Mouse (Mus musculus): ENCODE results near the gene Pstk.
"Not testable (repeated sequence)": the region's sequence is repeated elsewhere in the genome, so short reads cannot be mapped to it uniquely, and the experiment has no call there.

The Pstk gene

DNA sequence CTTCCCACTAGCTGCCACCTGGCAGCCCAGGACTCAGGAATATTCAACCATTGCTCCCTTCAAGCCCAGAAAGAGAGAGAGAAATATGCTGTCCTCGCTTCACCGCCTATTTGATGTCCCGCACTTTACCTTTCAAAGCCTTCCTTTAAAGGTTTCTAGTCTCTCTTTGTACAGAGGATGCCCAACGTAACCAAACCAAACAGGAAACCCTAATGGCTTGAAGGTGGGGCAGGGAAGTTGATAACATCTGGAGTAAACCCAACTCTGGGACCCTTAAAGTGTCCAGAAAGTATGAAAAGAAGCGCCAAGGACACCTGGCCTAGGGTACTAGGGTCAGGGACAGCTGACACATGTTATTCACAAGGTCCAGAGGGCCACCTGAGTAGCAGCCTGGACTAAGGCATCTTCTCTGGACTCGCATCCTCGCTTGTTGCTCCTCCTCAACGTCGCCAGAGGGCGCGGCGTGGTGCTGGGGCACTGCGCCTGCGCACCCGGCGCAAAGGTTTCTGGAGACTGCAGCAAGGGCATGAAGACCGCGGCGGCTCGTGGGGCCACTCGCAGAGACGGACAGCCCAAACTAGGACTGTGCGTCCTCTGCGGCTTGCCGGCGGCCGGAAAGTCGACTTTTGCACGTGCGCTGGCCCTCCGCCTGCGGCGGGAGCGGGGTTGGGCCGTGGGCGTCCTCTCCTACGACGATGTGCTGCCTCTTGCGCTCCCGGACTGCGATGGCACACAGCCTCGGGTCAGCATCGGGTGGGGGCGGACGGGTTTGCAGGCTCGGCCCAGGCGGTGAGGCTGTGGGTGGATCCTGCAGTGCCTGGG is at the start of gene Pstk:
Gene Pstk (plus strand): TSS at position 494 of the 822 bp plus-strand sequence.
- peak; percentile 96 for DNase-seq (ENCODE audit: low read depth, low spot score)

DNA sequence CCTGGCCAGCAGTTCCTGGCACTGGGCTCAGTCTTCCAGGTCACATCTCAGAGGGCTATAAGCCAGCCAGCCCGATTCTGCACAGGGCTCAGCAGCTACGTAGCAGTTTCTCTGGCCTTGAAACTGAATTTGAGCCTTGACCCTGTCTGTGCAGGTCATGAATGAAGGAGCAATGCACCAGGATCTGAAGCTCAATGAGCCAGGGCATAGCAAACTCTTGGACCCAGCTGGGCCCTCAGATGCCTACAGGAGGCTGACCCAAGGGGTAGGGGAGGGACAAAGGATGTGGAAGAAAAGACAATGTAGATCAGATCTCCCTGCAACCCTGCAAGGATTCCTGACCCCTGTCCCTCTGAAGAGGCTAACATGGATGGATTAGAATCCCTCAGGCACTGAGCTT is 48.7 kb upstream of the Pstk start, which contains the start of gene Cuzd1:
Gene Cuzd1 (minus strand): TSS at position 101 of the 400 bp plus-strand sequence.
- no peak for DNase-seq (ENCODE audit: low read depth, low spot score)

DNA sequence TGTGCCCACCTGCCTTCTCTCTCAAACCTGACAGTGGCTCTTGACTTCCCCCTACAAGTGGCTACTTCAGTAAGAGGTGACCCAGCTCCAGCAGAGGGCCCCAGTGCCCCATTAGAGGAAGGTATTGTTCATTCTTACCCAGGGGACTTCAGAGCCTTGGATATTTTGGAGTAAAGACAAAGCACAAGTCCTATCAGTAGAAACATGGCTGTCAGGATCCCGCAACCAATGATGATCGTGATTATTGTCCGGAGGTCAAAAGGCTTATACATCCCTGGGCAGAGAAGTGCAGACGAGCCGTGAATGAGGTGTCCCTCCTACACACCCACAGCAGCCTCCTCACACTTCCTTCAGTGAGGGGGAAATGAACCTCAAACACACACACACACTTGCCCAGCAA is 43.9 kb upstream of the Pstk start:
- DNase-seq (ENCODE audit: low read depth, low spot score): no peak

DNA sequence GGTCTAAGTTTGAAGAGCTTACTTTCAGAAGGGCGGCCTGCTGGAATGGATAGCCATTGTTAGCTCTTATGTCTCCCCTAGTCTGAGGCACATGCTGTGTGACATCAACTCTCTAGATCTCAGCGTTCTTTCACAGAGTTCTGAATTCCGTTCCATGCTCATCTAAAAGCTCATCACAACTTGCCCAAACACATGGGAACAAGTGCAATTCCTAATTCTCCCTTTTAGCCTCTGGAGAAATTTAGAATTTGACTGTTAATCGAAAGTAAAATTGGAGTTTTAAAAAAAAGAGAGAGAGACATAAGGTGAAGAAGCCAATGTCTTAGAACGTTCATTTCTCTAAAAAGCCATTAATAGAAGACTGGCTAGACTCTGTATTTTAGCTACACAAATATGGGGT is 41.5 kb upstream of the Pstk start, which contains the start of gene Fam24b:
Gene Fam24b (minus strand): TSS at position 101 of the 400 bp plus-strand sequence.
- DNase-seq (ENCODE audit: low read depth, low spot score): no peak

DNA sequence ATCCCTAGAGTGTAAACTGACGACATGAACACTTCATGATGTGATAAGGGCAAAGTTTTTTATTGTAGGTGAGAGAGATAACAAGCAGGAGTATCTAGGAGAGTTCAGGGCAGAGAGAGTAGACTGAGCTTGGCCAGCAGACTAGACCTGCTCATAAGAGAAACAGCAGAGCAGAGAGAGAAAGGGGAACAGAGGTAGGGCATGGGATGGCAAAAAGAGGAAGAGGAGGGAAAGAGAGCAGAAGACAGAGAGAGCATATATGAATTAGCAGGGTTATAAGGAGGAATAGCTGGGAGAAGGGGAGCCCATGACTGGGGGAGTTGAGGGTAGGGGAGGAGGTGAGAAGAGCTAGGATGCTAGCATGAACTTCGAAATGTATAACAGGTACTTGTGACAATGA is 39.3 kb upstream of the Pstk start:
- DNase-seq (ENCODE audit: low read depth, low spot score): no peak

DNA sequence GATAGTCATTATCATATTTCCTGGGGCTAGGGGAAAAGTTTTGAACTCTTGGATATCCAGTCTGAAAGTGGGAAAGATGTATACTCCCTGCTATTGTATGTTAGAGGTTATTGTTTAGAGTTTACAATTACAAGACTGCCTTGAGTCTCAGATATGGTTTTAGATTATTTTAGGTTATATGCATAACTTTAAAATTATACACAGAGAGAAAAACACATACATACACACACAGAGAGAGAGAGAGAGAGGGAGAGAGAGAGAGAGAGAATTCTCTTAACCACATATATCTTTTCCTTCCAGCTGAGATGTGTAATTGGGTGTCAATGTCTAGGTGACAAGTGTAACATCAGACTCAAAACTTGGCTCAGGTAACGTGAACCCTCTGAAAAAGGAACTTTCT is 37.4 kb upstream of the Pstk start, which contains the start of gene Fam24a:
Gene Fam24a (plus strand): TSS at position 301 of the 400 bp plus-strand sequence.
- DNase-seq (ENCODE audit: low read depth, low spot score): no peak

DNA sequence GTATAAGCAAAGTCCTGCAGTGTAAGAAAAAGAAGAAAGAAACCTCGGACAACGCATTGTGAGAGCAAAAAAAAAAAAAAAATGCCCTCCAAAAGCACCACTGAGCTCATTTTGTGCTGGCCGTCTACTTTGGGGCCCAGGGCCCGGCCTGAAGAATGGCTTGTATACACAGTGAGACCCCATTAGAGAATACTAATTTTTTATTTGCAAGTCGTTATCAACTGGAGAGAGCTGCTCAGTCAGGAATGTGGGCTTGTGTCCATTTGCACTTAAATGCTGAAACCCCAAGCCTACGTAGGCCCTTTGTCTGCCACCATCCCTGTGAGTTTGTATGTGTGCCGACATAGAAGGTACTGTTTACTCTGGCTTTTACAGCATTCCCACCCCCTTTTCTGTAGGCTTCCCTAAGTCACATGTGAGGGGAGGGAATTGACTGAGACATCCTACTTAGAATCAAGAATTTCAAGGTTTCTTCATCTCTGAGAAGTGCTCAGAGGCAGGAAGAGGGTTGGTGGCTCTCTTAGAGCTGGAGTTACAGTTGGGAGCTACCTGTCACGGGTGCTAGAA is 33.4 kb upstream of the Pstk start:
- no peak for DNase-seq (ENCODE audit: low read depth, low spot score)

DNA sequence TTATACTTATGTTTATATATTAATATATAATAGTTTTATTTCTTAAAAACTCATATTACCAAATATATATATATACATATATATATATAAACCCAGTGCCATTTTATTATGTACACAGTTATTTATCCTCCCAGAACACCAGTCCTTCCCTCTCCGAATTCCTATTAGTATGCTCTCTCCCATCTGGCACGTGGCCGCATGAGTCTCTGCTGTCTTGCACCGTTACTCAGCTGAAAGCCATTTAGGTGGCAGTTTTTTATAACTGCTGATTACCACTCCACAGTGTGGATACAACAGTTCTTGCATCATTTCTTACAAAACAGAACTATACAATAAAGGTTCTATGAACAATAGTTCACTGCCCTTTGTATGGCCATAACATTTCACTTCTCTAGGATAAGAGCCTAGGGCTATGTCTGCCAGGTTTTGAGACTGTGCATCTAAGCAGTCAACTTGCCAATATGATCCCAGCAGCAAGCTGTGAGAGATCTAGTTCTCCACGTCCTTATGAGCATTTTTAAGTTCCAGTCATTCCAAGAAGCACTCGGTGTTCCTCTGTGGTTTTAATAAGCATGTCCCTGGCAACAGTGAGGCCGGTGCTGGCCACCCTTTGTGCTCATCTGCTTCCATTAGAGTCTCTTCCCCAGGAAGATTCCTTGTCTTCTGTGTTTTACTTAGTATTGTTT is 24.9 kb upstream of the Pstk start:
- no peak for DNase-seq (ENCODE audit: low read depth, low spot score)

DNA sequence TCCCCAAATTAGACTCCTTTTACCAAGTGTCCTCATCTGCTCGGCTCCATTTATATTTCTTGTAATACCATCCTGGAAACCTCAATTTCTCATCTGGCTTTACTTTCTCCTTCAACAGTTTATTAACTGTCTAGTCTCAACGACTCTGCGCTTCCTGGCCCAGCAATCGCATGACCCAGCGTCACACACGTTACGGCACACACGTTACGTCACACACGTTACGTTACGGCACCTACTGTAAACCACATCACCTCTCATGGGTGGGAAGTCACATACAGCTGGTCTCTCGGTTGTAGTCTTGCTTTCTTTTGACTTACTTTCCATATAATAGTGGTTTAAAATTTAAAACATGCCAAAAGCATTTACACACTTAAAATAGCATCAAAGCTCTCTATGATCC is 14.8 kb upstream of the Pstk start:
- no peak for DNase-seq (ENCODE audit: low read depth, low spot score)

DNA sequence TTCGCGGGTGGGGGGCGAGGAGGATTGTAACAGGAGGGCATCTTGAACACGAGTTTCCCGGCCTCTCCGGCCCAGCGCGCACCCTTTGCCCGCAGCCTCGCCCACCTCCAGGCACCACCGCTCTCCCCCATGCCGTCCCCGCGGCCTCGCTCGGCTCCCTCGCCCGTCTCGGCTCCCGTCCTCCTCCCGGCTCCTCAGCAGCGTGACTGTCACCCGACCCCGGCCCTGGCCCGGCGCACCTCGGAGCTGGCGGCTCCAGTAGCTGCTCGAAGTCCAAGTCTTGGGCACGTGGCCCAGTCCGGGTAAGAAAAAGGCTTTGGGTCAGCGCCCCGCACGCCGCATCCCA is 8.7 kb upstream of the Pstk start:
- no peak for DNase-seq (ENCODE audit: low read depth, low spot score)

DNA sequence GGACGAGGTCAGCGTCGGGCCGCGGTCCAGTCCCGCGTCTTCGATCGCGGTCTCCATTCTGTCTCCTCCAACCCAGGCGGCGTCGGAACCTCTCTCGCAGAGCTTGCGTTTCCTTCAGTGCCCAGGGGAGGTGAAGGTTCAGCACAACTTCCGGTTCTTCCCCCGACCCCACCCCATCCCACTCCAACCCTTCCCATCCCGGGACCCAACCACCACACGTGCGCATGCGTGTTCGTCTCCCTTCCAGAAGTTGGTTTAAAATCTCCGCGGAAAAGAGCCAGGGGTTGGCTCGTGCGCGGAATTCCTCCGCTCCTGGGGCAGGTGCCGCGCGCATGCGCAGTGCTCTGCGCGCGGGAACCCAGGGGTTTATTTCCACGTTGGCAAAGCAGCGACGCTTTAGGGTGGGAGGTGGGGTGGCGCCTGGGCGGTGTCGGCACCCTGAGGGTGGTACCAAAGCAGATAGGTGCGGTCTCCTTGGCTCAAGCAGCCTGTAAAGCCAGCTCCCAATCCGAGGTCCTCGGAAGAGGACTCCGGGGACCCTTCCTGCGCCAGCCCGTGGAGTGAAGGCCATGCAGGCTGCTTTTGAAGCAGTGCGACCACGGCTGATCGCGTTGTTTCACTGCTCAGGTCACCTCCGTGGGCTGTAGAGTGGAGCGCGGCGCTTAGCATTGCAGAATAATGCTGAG is 8.2 kb upstream of the Pstk start, which contains the start of gene 2310057M21Rik:
Gene 2310057M21Rik (minus strand): TSS at position 145 of the 686 bp plus-strand sequence.
- DNase-seq (ENCODE audit: low read depth, low spot score): peak; percentile 99

DNA sequence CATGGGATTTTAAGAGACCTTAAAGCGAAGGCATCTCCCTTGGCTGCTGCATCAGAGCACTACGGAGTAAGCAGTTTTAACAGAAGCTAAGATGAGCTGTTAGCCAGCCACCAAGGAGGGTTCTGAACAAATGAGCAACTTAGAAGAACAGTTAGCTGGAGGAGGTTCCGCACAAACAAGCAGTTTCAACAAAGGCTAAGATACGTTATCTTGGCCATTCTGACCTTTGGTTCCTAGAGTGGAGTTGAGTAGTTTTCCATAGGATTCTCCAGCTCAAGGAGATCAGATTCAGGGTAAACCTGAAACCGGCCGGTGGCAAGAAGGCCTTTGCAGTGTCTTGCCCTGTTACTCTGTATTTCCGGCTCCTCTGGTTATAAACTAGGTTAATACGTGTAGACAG is 6.8 kb upstream of the Pstk start:
- DNase-seq (ENCODE audit: low read depth, low spot score): no peak

DNA sequence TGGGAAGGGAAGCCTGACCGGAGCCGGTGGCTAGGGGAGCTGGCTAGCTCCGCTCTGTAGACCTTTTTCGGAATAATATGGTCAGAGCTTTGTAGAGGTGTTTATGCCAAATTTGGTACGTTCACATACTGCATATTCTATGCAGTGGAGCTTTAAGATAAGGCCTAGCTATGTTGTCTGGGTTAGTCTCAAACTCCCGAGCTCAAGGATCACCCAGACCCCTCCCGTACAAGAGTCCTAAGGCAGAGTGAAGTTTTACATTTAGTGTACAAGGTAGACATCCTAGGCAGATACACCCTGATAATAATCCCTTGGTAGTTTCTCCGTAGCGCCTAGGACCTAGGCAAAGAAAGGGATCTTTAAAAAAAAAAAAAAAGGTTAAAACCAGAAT is 524 bp downstream of the Pstk start:
- no peak for DNase-seq (ENCODE audit: low read depth, low spot score)

DNA sequence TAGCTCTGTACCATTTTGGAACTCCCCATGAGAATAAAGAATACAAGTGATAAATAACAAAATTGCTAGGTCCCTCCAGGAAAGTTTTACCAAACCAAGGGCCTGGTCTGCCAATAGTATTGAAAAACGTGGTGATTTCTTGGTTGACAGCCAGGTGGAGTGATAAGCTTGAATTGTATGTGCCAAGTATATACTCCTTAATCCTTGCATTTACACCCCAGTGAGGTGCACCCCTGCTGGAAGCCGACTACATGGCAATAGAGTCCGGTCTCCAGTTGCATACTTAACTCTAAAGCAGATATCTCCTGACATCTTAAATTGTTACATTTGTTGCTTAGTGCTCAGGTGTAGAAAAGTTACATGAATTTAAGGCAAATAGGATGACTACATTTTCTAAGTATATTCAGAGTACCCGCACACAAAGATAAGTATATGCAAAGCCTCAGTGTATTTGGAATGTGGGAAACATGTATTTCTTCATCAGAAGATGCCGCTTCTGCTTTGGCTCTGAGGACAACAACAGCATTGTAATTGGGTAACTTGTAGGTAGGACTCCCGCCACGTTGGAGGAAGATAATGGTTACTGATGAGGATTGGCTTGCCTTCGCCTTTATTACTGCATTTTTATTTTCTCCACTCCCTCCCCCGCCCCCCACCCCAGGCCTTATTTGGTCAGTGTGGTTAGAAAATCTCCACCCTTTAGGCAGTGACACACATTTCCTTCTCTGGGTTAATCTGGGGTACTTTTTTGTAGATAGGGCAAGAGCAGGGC is 1.1 kb downstream of the Pstk start:
- DNase-seq (ENCODE audit: low read depth, low spot score): peak; percentile 9

DNA sequence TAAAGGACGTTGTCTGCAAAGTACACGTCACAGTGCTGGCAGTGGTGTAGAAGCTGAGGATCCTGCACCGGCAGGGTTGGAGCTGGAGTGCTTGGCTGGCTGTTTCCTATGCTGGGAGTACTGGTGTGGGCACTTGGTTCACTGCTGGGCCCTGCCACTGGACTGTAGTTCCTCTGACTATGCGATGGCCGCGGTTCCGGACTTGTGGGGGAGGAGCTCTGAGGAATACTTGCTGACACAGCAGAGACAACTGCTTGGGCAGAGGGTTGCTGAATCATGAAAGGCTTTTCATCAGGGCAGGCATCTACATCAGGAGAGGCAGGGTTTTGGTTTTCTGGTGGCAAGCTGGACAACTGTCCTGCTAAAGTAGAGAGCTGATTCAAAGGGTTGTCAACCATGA is 20.8 kb downstream of the Pstk start:
- not testable (repeated sequence) for DNase-seq (ENCODE audit: low read depth, low spot score)

DNA sequence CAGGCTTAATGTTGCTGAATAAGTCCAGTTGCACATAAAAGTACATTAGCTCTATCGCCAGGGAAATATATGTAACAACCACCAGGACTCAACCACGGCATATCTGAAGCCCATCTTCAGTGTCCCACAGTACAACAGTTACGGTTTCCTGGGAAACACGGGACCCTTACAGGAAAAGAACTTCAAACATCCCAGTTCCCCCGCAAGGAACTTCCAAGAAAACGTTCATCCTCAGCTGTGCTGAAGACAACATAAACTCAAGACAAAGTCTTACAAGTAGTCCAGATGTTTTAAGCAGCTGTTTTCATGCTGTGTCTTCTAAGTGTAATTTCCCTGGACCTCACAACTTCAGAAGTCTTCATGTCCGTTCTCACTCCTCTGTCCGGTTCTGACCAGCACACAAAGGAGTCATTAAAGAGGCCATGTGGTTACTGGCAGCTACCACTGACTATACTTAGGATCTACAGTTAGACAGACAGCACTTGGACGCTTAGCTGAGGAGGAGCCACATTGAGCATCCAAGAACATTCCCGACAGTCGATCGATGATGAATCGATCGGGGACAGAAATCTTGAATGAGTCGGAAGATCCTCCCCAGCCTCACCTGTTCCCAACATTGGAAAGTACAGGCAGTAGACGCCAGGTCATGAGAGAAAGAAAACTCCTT is 38.5 kb downstream of the Pstk start:
- DNase-seq (ENCODE audit: low read depth, low spot score): peak; percentile 59

DNA sequence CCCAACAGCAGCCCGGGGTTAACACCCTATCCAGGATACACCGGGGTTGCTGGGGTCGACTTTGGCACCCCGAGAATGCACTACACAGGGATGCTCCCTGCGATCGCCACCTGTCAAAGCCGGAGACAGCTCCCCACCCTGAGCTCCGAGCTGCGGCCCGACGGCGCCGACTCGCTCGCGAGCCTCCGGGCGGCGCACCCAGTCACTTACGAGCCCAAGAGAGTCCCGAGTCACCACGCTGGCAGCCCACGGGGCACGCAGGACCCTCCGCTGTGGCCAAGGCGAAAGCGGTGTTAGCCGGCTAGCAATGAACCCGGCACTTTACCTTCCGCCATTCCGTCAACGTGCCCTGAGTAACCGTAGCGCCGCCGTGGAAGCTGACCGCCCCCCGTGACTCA is 39.0 kb downstream of the Pstk start:
- peak; percentile 30 for DNase-seq (ENCODE audit: low read depth, low spot score)

DNA sequence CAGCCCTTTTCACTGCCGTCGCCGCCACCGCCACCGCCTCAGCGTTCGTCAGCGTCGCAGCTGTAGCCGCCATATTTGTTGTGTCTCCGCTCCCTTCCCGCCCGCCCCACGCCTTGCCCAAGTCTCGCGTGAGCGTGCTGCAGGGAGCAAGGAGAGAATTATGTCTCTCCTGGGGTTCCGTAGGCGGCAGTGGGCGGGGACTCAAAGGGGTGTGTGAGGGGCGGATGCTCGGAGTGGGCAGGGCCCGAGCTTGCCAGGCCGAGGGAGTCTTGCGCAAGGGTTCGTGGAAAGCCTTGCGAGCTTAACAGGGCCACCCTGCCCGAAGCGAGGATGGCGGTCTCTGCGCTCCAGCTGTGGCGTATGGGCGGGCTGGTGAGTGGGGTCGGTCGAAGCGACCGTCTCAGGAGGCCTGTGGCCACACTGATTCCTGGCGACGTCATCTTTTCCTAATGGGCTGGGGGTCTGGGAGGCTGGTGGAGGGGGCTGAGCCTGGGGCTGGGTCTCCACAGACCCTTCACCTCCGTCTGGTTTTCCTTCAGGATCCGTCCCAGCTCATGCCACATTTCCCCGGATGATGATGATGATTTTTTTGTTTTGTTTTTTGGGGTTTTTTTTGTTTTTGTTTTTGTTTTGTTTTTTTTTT is 39.6 kb downstream of the Pstk start, which contains the start of the genes Ikzf5 and Acadsb:
Gene Ikzf5 (minus strand): TSS at position 106 of the 643 bp plus-strand sequence.
Gene Acadsb (plus strand): TSS at position 186 of the 643 bp plus-strand sequence.
- peak; percentile 98 for DNase-seq (ENCODE audit: low read depth, low spot score)

DNA sequence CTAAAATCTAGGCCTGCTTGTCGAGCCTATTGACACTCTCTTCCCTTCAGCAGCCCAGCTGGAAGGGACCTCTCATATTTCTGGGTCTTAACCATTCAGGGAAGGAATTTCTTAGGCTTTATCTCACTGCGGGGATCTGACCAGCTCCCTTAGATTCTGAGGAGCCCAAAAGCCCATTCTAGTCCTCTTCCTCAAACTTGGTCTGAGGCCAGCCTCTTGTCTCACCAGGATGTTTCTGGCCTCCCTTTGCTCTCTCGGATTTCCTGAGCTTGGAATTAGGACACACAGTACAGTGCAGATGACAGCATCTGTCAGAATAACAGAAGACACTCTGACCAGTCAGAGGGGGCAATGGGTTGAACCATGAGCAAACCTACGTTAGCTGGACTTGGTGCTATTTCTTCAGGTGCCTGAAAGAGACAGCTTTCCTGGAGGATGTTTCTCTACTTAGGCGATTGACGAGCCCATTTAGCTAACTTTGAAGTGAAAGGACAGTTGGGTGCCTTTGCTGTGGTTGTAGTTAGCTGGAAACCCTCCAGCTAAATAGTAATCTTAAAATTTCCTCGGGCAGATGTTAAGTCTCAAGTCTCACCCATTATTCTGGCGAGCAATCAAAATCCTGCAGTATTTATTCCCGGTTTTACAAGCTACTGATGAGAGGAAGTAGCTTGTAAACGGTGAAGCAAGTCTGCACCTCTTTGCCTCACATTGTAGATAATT is 40.4 kb downstream of the Pstk start:
- no peak for DNase-seq (ENCODE audit: low read depth, low spot score)

All from mesoderm, embryonic 11.5 days (tissue).